Mouse (Mus musculus) kidney, postnatal 10 days (tissue): ENCODE measurements around the gene Itga9.

Experiments
- DNase-seq: peaks from one replicate; pipeline ENCODE4 v3.0.0; 2021; ENCODE audit warnings: mixed read lengths

Gene Itga9

GRCm38 (mm10) chr9:118693256-118693655 is 86.8 kb downstream of the Itga9 start:
- DNase-seq = no peak

- DNase-seq = peak; percentile 57
Observed at GRCm38 (mm10) chr9:118694420-118694825, 87.9 kb downstream of the Itga9 start.

- no peak for DNase-seq
Observed at GRCm38 (mm10) chr9:118698191-118698590, 91.7 kb downstream of the Itga9 start.

- peak; percentile 58 for DNase-seq
Observed at GRCm38 (mm10) chr9:118699716-118700115, 93.2 kb downstream of the Itga9 start.

- DNase-seq = no peak
Observed at GRCm38 (mm10) chr9:118700889-118701288, 94.4 kb downstream of the Itga9 start.

- no peak for DNase-seq
Observed at GRCm38 (mm10) chr9:118701791-118702190, 95.3 kb downstream of the Itga9 start.

- no peak for DNase-seq
Observed at GRCm38 (mm10) chr9:118703146-118703545, 96.7 kb downstream of the Itga9 start.

GRCm38 (mm10) chr9:118705381-118706074 is 99.0 kb downstream of the Itga9 start:
- peak; percentile 61 for DNase-seq

GRCm38 (mm10) chr9:118706176-118706975 is 99.9 kb downstream of the Itga9 start:
- DNase-seq = peak; percentile 69

GRCm38 (mm10) chr9:118710625-118711024 is 104.1 kb downstream of the Itga9 start:
- DNase-seq = peak; percentile 61

- DNase-seq = peak; percentile 56
Observed at GRCm38 (mm10) chr9:118711749-118712148, 105.3 kb downstream of the Itga9 start.

- no peak for DNase-seq
Observed at GRCm38 (mm10) chr9:118713515-118713914, 107.0 kb downstream of the Itga9 start.

- DNase-seq = no peak
Observed at GRCm38 (mm10) chr9:118714536-118714935, 108.0 kb downstream of the Itga9 start.

GRCm38 (mm10) chr9:118715971-118716628 is 109.6 kb downstream of the Itga9 start:
- no peak for DNase-seq

GRCm38 (mm10) chr9:118717436-118717835 is 110.9 kb downstream of the Itga9 start:
- no peak for DNase-seq

GRCm38 (mm10) chr9:118718511-118718910 is 112.0 kb downstream of the Itga9 start:
- DNase-seq = no peak

GRCm38 (mm10) chr9:118721056-118721455 is 114.6 kb downstream of the Itga9 start:
- no peak for DNase-seq

GRCm38 (mm10) chr9:118722789-118723325 is 116.4 kb downstream of the Itga9 start:
- DNase-seq = no peak

GRCm38 (mm10) chr9:118725128-118725527 is 118.6 kb downstream of the Itga9 start:
- DNase-seq = no peak

GRCm38 (mm10) chr9:118726550-118726949 is 120.1 kb downstream of the Itga9 start:
- DNase-seq = no peak

- DNase-seq = no peak
Observed at GRCm38 (mm10) chr9:118728296-118728695, 121.8 kb downstream of the Itga9 start.

GRCm38 (mm10) chr9:118728987-118729386 is 122.5 kb downstream of the Itga9 start:
- DNase-seq = no peak

- DNase-seq = no peak
Observed at GRCm38 (mm10) chr9:118730172-118730571, 123.7 kb downstream of the Itga9 start.
